Mouse (Mus musculus) small intestine, adult 2 months (tissue): ENCODE measurements at regions not wholly inside any gene's neighbourhood (a gene's known extent, or its start where the extent isn't known, plus 50 kb on each side); places are given as distances from the start of the nearest gene placed in this dataset.
A peak's percentile ranks its signal among the peaks of the same experiment; 100 is the strongest.

Experiments
- H3K27ac ChIP-seq: fragments of 200-500 bp; 2 replicates; pipeline ENCODE4 v1.5.1; 2012; ENCODE audit warnings: low read depth, low read length, control low read depth, inconsistent platforms; ENCODE audit not compliant: insufficient read depth
- H3K27me3 ChIP-seq: fragments of 200-500 bp; 2 replicates; pipeline ENCODE4 v1.6.1; 2012; ENCODE audit warnings: mild to moderate bottlenecking, moderate library complexity, low read length, inconsistent platforms; ENCODE audit not compliant: control insufficient read depth, insufficient read depth
- H3K36me3 ChIP-seq: fragments of 200-500 bp; 2 replicates; pipeline ENCODE4 v1.6.1; 2012; ENCODE audit warnings: mild to moderate bottlenecking, low read length, control low read depth, inconsistent platforms; ENCODE audit not compliant: control insufficient read depth, insufficient read depth
- H3K4me1 ChIP-seq: fragments of 200-500 bp; 2 replicates; pipeline ENCODE4 v1.6.1; 2012; ENCODE audit warnings: low read length, inconsistent platforms, mixed read lengths; ENCODE audit not compliant: control insufficient read depth, insufficient read depth, insufficient read length
- H3K4me3 ChIP-seq: fragments of 200-500 bp; 2 replicates; pipeline ENCODE4 v1.5.1; 2012; ENCODE audit warnings: low read depth, mild to moderate bottlenecking, control low read depth, inconsistent platforms, low read length, moderate library complexity
- CTCF ChIP-seq: fragments of 200-500 bp; IDR thresholded peaks from 2 replicates; pipeline ENCODE4 v1.5.1; 2012; ENCODE audit warnings: low read depth, mild to moderate bottlenecking, control low read depth, inconsistent platforms, low read length, moderate library complexity, mixed read lengths; ENCODE audit not compliant: insufficient replicate concordance, insufficient read length; ENCODE audit errors: extremely low read depth
- POLR2A ChIP-seq: fragments of 200-500 bp; IDR thresholded peaks from 2 replicates; pipeline ENCODE4 v1.6.1; 2012; ENCODE audit warnings: low read depth, mild to moderate bottlenecking, control low read depth, inconsistent platforms, low read length, moderate library complexity
- WGBS: fragments of 180-500 bp; shearing (Covaris S2); methylation state at CpG from one replicate; pipeline ENCODE4 v1.1.7; 2018; 5-methylcytosine and 5-hydroxymethylcytosine counted together

DNA sequence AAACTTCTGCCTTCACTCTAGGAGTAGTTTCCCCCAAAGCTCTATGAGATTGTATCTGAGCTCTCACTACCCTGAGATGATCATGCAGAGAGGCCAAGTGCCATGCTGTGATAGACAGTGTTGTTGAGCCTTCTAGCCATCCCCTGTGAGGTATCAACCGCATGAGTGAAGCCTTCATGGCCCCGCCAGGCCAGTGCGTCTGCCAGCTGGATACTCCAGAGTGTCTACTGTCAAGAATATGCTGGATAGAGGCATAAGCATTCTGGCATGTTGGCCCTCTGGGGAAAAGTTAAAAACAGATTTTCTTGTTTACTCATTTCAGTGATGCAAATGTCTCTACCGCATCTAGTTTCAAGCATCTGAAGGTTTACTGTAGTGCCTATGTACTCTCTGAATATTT, 669.2 kb downstream of the Rab28 start:
- H3K27ac ChIP-seq, result no peak overlapping the region
- no peaks in the 10 kb centered on the region for H3K27me3 ChIP-seq
- H3K4me1 ChIP-seq, result no peaks in the 10 kb centered on the region
- H3K36me3 ChIP-seq, result no peaks in the 10 kb centered on the region
- TF ChIP-seq POLR2A, result no peak
- TF ChIP-seq CTCF, result no peak
- 89% methylated on average over 4 of the region's 4 CpGs for WGBS
- no peak overlapping the region for H3K4me3 ChIP-seq

DNA sequence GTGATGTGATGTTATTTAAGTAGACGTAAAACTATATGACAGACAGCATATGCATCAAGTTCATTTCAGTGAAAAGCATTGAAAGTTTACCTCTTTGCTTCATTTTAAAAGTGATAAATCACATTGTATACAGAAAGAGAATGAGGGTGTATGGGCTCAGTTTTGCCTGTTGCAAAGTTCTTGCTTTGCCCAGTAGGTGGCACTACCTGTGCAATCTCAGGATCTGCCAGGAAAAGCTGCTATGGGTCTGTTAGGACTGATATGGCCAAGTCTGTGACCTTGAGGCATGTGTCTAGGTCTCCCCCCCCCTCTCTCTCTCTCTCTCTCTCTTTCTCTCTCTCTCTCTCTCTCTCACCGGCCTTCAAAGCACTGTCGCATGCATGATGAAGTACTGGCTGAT, 701.3 kb downstream of the Rab28 start:
- Histone ChIP-seq H3K27me3 (no peaks in the 10 kb centered on the region), H3K27ac (no peak overlapping the region), H3K4me1 (no peaks in the 10 kb centered on the region), H3K36me3 (no peaks in the 10 kb centered on the region), H3K4me3 (no peak overlapping the region)
- TF ChIP-seq POLR2A (no peak), CTCF (no peak)
- 65% methylated on average over 3 of the region's 3 CpGs for WGBS

DNA sequence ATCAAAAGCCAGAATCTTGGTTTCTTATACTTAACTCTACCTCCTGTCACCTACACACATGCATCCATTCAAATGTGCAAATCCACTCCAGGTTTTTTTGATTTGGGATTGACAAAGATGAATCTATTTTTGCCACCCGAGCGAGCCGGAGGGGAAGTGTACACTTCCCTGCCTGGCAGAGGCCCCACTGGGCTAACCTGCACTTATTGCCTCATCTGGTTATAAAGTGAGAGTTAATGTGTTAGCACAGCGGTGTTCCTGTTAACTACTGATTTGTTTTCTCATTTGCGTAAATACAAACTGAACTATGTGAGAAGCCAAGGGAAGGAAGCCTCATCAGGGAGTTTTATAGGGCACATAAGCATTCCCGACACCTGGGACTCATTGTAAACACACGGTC, 721.4 kb downstream of the Rab28 start:
- Histone ChIP-seq H3K27ac (no peak overlapping the region), H3K27me3 (no peaks in the 10 kb centered on the region), H3K4me1 (no peaks in the 10 kb centered on the region), H3K36me3 (no peaks in the 10 kb centered on the region), H3K4me3 (no peak overlapping the region)
- TF ChIP-seq CTCF (no peak), POLR2A (no peak)
- WGBS, result 68% methylated on average over 7 of the region's 7 CpGs

DNA sequence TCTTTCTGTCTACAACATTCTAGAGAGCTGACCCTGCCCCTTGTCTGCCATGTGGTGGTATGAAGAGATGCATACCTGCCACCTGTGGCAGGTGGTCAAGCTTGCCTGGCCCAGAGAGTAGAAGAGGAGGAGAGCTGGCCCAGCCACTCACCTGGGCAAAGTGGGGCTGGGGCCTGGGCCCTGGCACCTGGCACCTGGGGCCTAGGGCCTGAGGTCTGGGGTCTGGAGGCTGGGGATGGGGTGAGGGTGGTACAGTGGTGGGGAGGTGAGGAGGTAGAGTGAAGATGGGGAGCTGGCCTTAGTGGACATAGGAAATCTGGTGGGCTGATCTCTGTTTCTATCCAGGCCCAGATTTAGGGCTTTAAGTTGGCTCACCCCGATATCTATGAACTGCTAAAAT, 733.1 kb downstream of the Rab28 start:
- TF ChIP-seq POLR2A (no peak), CTCF (no peak)
- H3K27ac ChIP-seq, result no peak overlapping the region
- no peaks in the 10 kb centered on the region for H3K36me3 ChIP-seq
- 89% methylated on average over 1 of the region's 1 CpGs for WGBS
- no peaks in the 10 kb centered on the region for H3K27me3 ChIP-seq
- H3K4me1 ChIP-seq, result no peaks in the 10 kb centered on the region
- H3K4me3 ChIP-seq, result no peak overlapping the region

DNA sequence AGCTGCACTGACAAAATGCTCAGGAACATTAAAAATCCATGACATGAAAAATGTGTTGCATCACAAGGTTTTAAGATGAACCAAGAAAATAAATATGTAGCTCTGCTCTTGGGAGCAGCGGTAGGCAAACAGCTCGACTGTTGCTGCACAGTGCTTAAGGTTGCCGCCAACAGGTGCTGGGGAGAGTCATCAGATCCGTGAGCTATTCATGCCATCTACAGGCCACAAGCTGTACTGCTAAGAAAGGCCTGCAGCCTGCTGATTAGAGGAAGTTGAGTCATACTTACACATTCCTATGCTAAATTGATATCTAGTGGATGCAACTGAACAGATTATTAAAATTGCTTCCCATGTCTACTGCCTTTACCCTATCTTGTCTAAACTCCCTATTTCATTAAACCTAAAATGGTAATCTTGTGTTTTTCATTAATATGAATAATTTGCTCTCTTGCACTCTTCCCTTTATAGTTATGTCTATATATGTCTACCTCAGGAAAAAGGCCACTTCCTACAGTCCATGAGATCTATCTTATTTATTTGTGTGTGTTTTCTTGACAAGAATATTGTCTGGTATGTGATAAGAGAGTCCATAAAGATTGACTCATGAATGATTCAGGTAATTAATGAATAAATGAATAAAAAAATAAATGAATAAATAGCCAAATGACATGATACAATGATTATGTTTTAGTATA, 754.9 kb downstream of the Rab28 start:
- 4% methylated on average over 4 of the region's 4 CpGs for WGBS
- TF ChIP-seq CTCF (peak; percentile 37; the same call in 1 of the 2 replicates), POLR2A (no peak)
- Histone ChIP-seq H3K27me3 (no peaks in the 10 kb centered on the region), H3K27ac (no peak overlapping the region), H3K4me3 (no peak overlapping the region), H3K36me3 (no peaks in the 10 kb centered on the region), H3K4me1 (no peaks in the 10 kb centered on the region)

DNA sequence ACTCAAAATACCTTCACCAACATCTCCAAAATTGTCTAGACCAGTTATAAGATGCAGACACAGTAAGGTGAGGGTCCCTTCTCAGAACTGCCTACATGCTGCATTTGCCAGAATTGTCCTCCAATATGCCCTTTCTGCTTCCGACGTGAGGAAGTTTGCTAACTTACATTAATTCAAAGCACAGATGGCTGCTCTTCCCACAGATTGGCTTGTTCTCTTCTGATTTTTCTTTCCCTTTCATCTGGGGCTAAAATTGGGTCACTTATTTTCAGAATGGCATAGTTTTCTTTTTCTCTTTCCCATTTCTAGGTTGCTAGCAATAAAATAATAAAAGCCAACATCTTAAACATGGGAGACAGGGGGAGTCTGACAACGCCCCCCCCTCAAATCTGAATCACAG, 778.8 kb downstream of the Rab28 start:
- 58% methylated on average over 3 of the region's 3 CpGs for WGBS

DNA sequence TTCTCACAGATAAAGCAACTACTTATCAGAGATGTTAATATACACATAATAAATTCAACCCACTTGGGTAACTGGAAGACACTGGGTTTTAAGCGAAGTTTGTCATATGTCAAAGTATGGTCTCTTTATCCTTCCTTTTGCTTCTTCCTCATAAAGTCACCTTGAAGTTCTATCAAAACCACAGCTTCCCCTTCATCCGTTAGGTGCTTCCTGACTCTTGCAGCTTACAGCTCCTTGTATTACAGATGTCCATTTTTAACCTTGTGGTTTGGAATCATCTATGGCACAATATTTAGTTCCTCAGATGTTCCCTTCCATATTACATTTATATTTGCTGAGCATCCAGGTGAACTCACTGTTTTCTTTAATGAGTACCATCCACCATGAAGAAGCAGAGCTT, 787.0 kb downstream of the Rab28 start:
- Histone ChIP-seq H3K27me3 (no peaks in the 10 kb centered on the region), H3K27ac (no peak overlapping the region), H3K4me1 (no peaks in the 10 kb centered on the region), H3K36me3 (no peaks in the 10 kb centered on the region), H3K4me3 (no peak overlapping the region)
- TF ChIP-seq POLR2A (no peak), CTCF (no peak)
- WGBS, result 72% methylated on average over 2 of the region's 2 CpGs

More for the DNA sequence above, 778.8 kb downstream of the Rab28 start:
- H3K27me3 ChIP-seq, result no peaks in the 10 kb centered on the region
- no peaks in the 10 kb centered on the region for H3K36me3 ChIP-seq
- H3K4me3 ChIP-seq, result no peak overlapping the region
- no peaks in the 10 kb centered on the region for H3K4me1 ChIP-seq
- TF ChIP-seq CTCF (no peak), POLR2A (no peak)
- no peak overlapping the region for H3K27ac ChIP-seq

DNA sequence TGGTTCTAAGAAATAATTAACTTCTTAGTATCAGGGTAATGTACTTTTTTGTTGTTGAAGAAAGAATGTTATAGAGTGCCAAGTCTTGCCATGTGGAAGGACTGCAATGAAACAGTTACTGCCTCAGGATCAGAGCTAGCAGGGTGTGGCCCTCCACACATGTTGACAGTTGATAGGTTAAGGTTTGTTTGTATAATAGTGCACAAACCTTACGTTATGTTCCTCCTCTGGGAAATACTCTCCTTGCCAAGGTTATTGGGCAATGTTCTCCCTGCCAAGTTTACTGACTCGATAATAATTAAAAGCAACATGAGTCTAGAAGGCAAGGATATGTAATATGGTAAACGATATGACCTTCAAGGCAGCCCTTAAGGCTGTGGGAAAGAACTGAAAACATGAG, 799.2 kb downstream of the Rab28 start:
- H3K36me3 ChIP-seq, result no peaks in the 10 kb centered on the region
- 58% methylated on average over 3 of the region's 3 CpGs for WGBS
- no peak for TF ChIP-seq POLR2A
- no peak for TF ChIP-seq CTCF

More for the DNA sequence above, 799.2 kb downstream of the Rab28 start:
- Histone ChIP-seq H3K27me3 (no peaks in the 10 kb centered on the region), H3K4me3 (no peak overlapping the region), H3K27ac (no peak overlapping the region), H3K4me1 (no peaks in the 10 kb centered on the region)
